Comparison of ENCODE assay signal across 13 mouse cellular contexts in genomic region chr6:71525556-71525955, GRCm38 (mm10). TPM values are rescaled to one million over a fixed set of nuclear protein-coding genes. Genes with fewer than 3 reads are reported as not detected.
DNase-seq lines count a peak whose midpoint lies in the region; ATAC-seq and TF ChIP-seq lines count a peak whose summit lies in the region.
"Had no signal": no experiment of that assay in that cellular context is flagged by ENCODE, and none has a peak within 500 bp of the region (broad histone marks: within the 10 kb centered on the region; RNA-seq: fewer than 3 reads in every experiment).

No protein-coding gene starts in this region.

- H3K4me2 ChIP-seq in midbrain, postnatal 0 days (ENCODE audit: low read depth, low read length, poor library complexity, severe bottlenecking): no peak overlapping the region
- no peak overlapping the region for H3K4me2 ChIP-seq in midbrain, embryonic 11.5 days
- H3K4me2 ChIP-seq in forebrain, postnatal 0 days (ENCODE audit: low read depth): no peak overlapping the region

- H3K4me1 ChIP-seq in midbrain, postnatal 0 days (ENCODE audit: insufficient read depth, low read length): no peaks in the 10 kb centered on the region
- H3K4me1 ChIP-seq in midbrain, embryonic 11.5 days (ENCODE audit: control insufficient read depth, insufficient read depth, low read length): no peaks in the 10 kb centered on the region
- no peaks in the 10 kb centered on the region for H3K4me1 ChIP-seq in forebrain, postnatal 0 days (ENCODE audit: insufficient read depth)

- no peak overlapping the region for H3K27ac ChIP-seq in midbrain, postnatal 0 days (ENCODE audit: low read depth, low read length)
- no peak overlapping the region for H3K27ac ChIP-seq in midbrain, embryonic 11.5 days (ENCODE audit: low read depth, low read length)
- H3K27ac ChIP-seq in forebrain, postnatal 0 days (ENCODE audit: low read depth, low read length): no peak overlapping the region

- intact Hi-C loops in left cerebral cortex, postnatal 4 days (cut with DNase I): no loop called here

- H3K36me3 ChIP-seq in midbrain, postnatal 0 days (ENCODE audit: insufficient read depth, low read length): peaks cover 12% of the 10 kb centered on the region; the same call in 1 of the 2 replicates
- H3K36me3 ChIP-seq in midbrain, embryonic 11.5 days (ENCODE audit: control insufficient read depth, insufficient read depth, low read length): no peaks in the 10 kb centered on the region
- 0 out of 2 replicates have a peak, but pooled peaks cover 5% of the 10 kb centered on the region for H3K36me3 ChIP-seq in forebrain, postnatal 0 days (ENCODE audit: insufficient read depth)

- TF ChIP-seq CTCF in midbrain, postnatal 0 days (IDR thresholded peaks at IDR 0.05): no peak
- TF ChIP-seq CTCF in forebrain, postnatal 0 days (IDR thresholded peaks at IDR 0.05; ENCODE audit: low read depth): no peak

- DNase-seq in adrenal gland, postnatal 10 days: peak; percentile 21
- DNase-seq in adrenal gland, adult 18-20 months (ENCODE audit: low spot score in 2 of 2): no peak
- peak; percentile 75 for DNase-seq in midbrain, postnatal 0 days (ENCODE audit: low spot score)
- DNase-seq in midbrain, embryonic 11.5 days (ENCODE audit: low spot score, missing footprints): no peak
- DNase-seq in forebrain, postnatal 0 days: peak; percentile 70
- peak; percentile 74 for DNase-seq in left cerebral cortex, postnatal 4 days
- no peak for DNase-seq in kidney, adult 9 months
- no peak for DNase-seq in gastrocnemius, adult 8-10 months (ENCODE audit: low spot score in 2 of 2)
- DNase-seq: adrenal gland, postnatal 25 days; heart, adult 11 months; liver, postnatal 0 days; spleen, adult 18-20 months had no signal

- H3K9me3 ChIP-seq in midbrain, postnatal 0 days (ENCODE audit: low read length): no peaks in the 10 kb centered on the region
- H3K9me3 ChIP-seq in midbrain, embryonic 11.5 days (ENCODE audit: control insufficient read depth, low read length): no peaks in the 10 kb centered on the region
- no peaks in the 10 kb centered on the region for H3K9me3 ChIP-seq in forebrain, postnatal 0 days (ENCODE audit: low read length)

- no peak for ATAC-seq in midbrain, postnatal 0 days (ENCODE audit: low FRiP score)
- ATAC-seq in midbrain, embryonic 11.5 days (ENCODE audit: low FRiP score): no peak
- peak; percentile 86 for ATAC-seq in forebrain, postnatal 0 days
- ATAC-seq: intestine, postnatal 0 days; liver, postnatal 0 days had no signal

- 52% methylated on average over 3 of the region's 3 CpGs for WGBS in midbrain, postnatal 0 days
- WGBS in midbrain, embryonic 11.5 days: 78% methylated on average over 3 of the region's 3 CpGs
- 43% methylated on average over 3 of the region's 3 CpGs for WGBS in forebrain, postnatal 0 days

- H3K27me3 ChIP-seq in midbrain, postnatal 0 days (ENCODE audit: insufficient read depth, low read length): no peaks in the 10 kb centered on the region
- no peaks in the 10 kb centered on the region for H3K27me3 ChIP-seq in midbrain, embryonic 11.5 days (ENCODE audit: control insufficient read depth, insufficient read depth, low read length)
- H3K27me3 ChIP-seq in forebrain, postnatal 0 days (ENCODE audit: insufficient read depth, low read length): no peaks in the 10 kb centered on the region

- H3K9ac ChIP-seq in midbrain, postnatal 0 days (replicated peaks; ENCODE audit: low read length, poor library complexity, severe bottlenecking): no peak overlapping the region
- no peak overlapping the region for H3K9ac ChIP-seq in midbrain, embryonic 11.5 days (ENCODE audit: low read length)
- H3K9ac ChIP-seq in forebrain, postnatal 0 days: no peak overlapping the region
- H3K9ac ChIP-seq: liver, postnatal 0 days had no signal

- no peak overlapping the region for H3K4me3 ChIP-seq in midbrain, postnatal 0 days (ENCODE audit: low read depth, low read length)
- H3K4me3 ChIP-seq in midbrain, embryonic 11.5 days (ENCODE audit: low read depth, low read length): no peak overlapping the region
- H3K4me3 ChIP-seq in forebrain, postnatal 0 days (ENCODE audit: low read depth, low read length): no peak overlapping the region

RNA-seq across cellular contexts. Expression of gene Chmp3, which starts 18.0 kb away (rescaled TPM):
- 100 to 1,000 TPM in 1 of 2 experiments, 10 to 100 TPM in 1; 85.8 to 101 TPM for total RNA-seq in adrenal gland, postnatal 10 days (2021)
- total RNA-seq in adrenal gland, adult 18-20 months (2021): 100 to 1,000 TPM; 109 to 128 TPM
- total RNA-seq in midbrain, postnatal 0 days (2014; rRNA removed): 56.0 and 59.9 TPM in 2 replicates
- polyA plus RNA-seq in midbrain, postnatal 0 days (2015; fragmentation: Nextera tagmentation; extraction: Ambion mirVana): 52.4 and 56.1 TPM in 2 replicates
- polyA plus RNA-seq in midbrain, embryonic 11.5 days (2014; fragmentation: Nextera tagmentation; extraction: Ambion mirVana): 48.2 and 54.9 TPM in 2 replicates
- total RNA-seq in forebrain, postnatal 0 days (2014; rRNA removed): 83.0 and 90.3 TPM in 2 replicates
- 60.1 and 63.8 TPM in 2 replicates for polyA plus RNA-seq in forebrain, postnatal 0 days (2015; fragmentation: Nextera tagmentation; extraction: Ambion mirVana)
- total RNA-seq in left cerebral cortex, postnatal 4 days (2021): 10 to 100 TPM; 78.0 to 83.9 TPM
- 10 to 100 TPM; 30.4 to 39.8 (median 38.9) TPM for total RNA-seq in gastrocnemius, adult 8-10 months (2022)

RNA-seq across cellular contexts. Expression of gene Rnf103, which starts 31.9 kb away (rescaled TPM):
- total RNA-seq in adrenal gland, postnatal 10 days (2021): 10 to 100 TPM; 29.9 to 32.3 TPM
- 10 to 100 TPM; 33.8 to 34.7 TPM for total RNA-seq in adrenal gland, adult 18-20 months (2021)
- 33.9 and 39.6 TPM in 2 replicates for total RNA-seq in midbrain, postnatal 0 days (2014; rRNA removed)
- 21.5 and 23.2 TPM in 2 replicates for polyA plus RNA-seq in midbrain, postnatal 0 days (2015; fragmentation: Nextera tagmentation; extraction: Ambion mirVana)
- 16.4 and 19.3 TPM in 2 replicates for polyA plus RNA-seq in midbrain, embryonic 11.5 days (2014; fragmentation: Nextera tagmentation; extraction: Ambion mirVana)
- 34.5 and 41.0 TPM in 2 replicates for total RNA-seq in forebrain, postnatal 0 days (2014; rRNA removed)
- polyA plus RNA-seq in forebrain, postnatal 0 days (2015; fragmentation: Nextera tagmentation; extraction: Ambion mirVana): 15.6 and 21.3 TPM in 2 replicates
- total RNA-seq in left cerebral cortex, postnatal 4 days (2021): 10 to 100 TPM; 43.9 to 45.4 TPM
- total RNA-seq in gastrocnemius, adult 8-10 months (2022): 10 to 100 TPM; 19.5 to 22.6 (median 21.2) TPM

Comparison
In these comparisons a context has a peak if more than half of its experiments do, and no peak if none do; other contexts are left out.
1. DNase-seq: peak in adrenal gland, postnatal 10 days (single experiment), midbrain, postnatal 0 days (single experiment), forebrain, postnatal 0 days (single experiment) and left cerebral cortex, postnatal 4 days (single experiment); none in adrenal gland, adult 18-20 months (0 of 2), midbrain, embryonic 11.5 days (single experiment), kidney, adult 9 months (single experiment) and gastrocnemius, adult 8-10 months (0 of 2).